Comparison of ENCODE assay signal across 8 mouse cellular contexts in the genomic region with DNA sequence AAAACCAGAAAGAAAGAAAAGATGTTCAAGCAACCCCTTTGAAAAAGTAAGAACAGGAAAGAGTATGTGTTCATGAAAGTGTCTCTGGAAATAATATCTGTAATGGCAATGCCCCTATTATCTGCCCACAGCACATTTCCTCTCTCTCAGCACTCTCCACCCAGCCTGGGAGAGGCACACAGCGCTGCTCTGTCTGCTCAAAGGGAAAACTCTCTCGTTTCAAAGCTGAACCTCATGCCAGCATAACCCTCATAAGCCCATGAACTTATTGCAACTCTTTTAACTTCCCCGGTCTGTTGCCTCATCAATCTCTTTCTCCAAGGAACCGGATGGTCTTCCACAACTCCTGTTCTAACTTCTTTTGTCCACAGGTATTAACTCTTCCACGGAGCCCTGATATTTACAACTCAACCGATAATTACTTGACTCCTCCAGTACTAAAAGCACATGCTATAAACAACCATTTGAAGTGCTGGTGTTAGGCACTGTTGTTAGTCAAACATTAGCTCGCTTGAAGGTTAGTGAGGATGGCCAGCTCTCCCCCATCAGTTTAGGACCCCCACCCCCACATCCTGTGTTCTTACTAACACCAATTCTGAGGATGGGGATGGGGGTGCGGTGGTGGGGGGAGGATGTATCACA. TPM values are rescaled to one million over a fixed set of nuclear protein-coding genes. Genes with fewer than 3 reads are reported as not detected.
DNase-seq lines count a peak whose midpoint lies in the region; ATAC-seq and TF ChIP-seq lines count a peak whose summit lies in the region.

No protein-coding gene starts in this region.

- peak; percentile 54 for DNase-seq in embryo, embryonic 10 days (ENCODE audit: low spot score)
- no peak for DNase-seq in embryo, embryonic 9.5 days (ENCODE audit: extremely low spot score)
- DNase-seq in cerebellum, postnatal 14 days, result no peak
- no peak for DNase-seq in cerebellum, adult 9-11 months
- no peak for DNase-seq in right cerebral cortex, postnatal 4 days

- no peaks in the 10 kb centered on the region for H3K9me3 ChIP-seq in hindbrain, embryonic 13.5 days

- H3K4me2 ChIP-seq in hindbrain, embryonic 13.5 days, result no peak overlapping the region

- ATAC-seq in hindbrain, embryonic 13.5 days (ENCODE audit: low FRiP score), result no peak
- ATAC-seq in megakaryocyte-erythroid progenitor cell, adult 5-6 weeks (replicated peaks; ENCODE audit: low FRiP score, low TSS enrichment, poor library complexity, severe bottlenecking), result peak; percentile 96

- 0 out of 2 replicates have a peak, but pooled peaks have one; percentile 20 for TF ChIP-seq POLR2A in bone marrow, adult 2 months (IDR thresholded peaks at IDR 0.05; ENCODE audit: borderline replicate concordance, control insufficient read depth, low read depth, low read length)

- TF ChIP-seq CTCF in bone marrow, adult 2 months (IDR thresholded peaks at IDR 0.05; ENCODE audit: control insufficient read depth, insufficient read depth, low read length), result no peak

- H3K9ac ChIP-seq in hindbrain, embryonic 13.5 days, result no peak overlapping the region

- peak overlapping the region; percentile 72 for H3K27ac ChIP-seq in bone marrow, adult 2 months (ENCODE audit: control insufficient read depth, insufficient read depth, low read depth, low read length, poor library complexity)
- H3K27ac ChIP-seq in hindbrain, embryonic 13.5 days, result 0 out of 2 replicates have a peak overlapping the region, but pooled peaks have one; percentile 20

- no peak overlapping the region for H3K4me3 ChIP-seq in bone marrow, adult 2 months (replicated peaks; ENCODE audit: control insufficient read depth, low read depth, low read length)
- H3K4me3 ChIP-seq in hindbrain, embryonic 13.5 days, result no peak overlapping the region

- peaks cover 6% of the 10 kb centered on the region; the same call in 1 of the 2 replicates for H3K4me1 ChIP-seq in bone marrow, adult 2 months (ENCODE audit: control insufficient read depth, insufficient read depth, low read length)
- peaks cover 29% of the 10 kb centered on the region for H3K4me1 ChIP-seq in hindbrain, embryonic 13.5 days (replicated peaks)

- peaks cover under 1% of the 10 kb centered on the region; the same call in 1 of the 2 replicates for H3K36me3 ChIP-seq in hindbrain, embryonic 13.5 days

- WGBS in bone marrow, adult 2 months, result 27% methylated on average over 8 of the region's 8 CpGs
- WGBS in hindbrain, embryonic 13.5 days, result 28% methylated on average over 8 of the region's 8 CpGs

- H3K27me3 ChIP-seq in hindbrain, embryonic 13.5 days, result no peaks in the 10 kb centered on the region

RNA-seq across cellular contexts. Expression of gene Tom1l1, which starts 23.7 kb away (rescaled TPM):
- polyA plus RNA-seq in bone marrow, adult 2 months (2011; ENCODE audit: insufficient read depth, insufficient read length, low replicate concordance, missing spikeins), result 21.7 and 24.3 TPM in 2 replicates
- 15.0 and 17.6 TPM in 2 replicates for polyA plus RNA-seq in hindbrain, embryonic 13.5 days (2015; fragmentation: Nextera tagmentation; extraction: Ambion mirVana)
- total RNA-seq in megakaryocyte-erythroid progenitor cell, adult 5-6 weeks (2014; fragmentation: Nextera tagmentation), result 32.7 and 48.7 TPM in 2 replicates
- total RNA-seq in megakaryocyte-erythroid progenitor cell, adult 5-6 weeks (2017), result 78.0 and 82.5 TPM in 2 replicates

RNA-seq across cellular contexts. Expression of gene Cox11, which starts 26.5 kb away (rescaled TPM):
- 14.5 and 17.5 TPM in 2 replicates for polyA plus RNA-seq in bone marrow, adult 2 months (2011; ENCODE audit: insufficient read depth, insufficient read length, low replicate concordance, missing spikeins)
- 36.4 and 38.2 TPM in 2 replicates for polyA plus RNA-seq in hindbrain, embryonic 13.5 days (2015; fragmentation: Nextera tagmentation; extraction: Ambion mirVana)
- 37.0 and 40.1 TPM in 2 replicates for total RNA-seq in megakaryocyte-erythroid progenitor cell, adult 5-6 weeks (2014; fragmentation: Nextera tagmentation)
- total RNA-seq in megakaryocyte-erythroid progenitor cell, adult 5-6 weeks (2017), result 15.5 and 37.0 TPM in 2 replicates

RNA-seq across cellular contexts. Expression of gene Stxbp4, which starts 26.6 kb away (rescaled TPM):
- 3.5 and 3.8 TPM in 2 replicates for polyA plus RNA-seq in bone marrow, adult 2 months (2011; ENCODE audit: insufficient read depth, insufficient read length, low replicate concordance, missing spikeins)
- polyA plus RNA-seq in hindbrain, embryonic 13.5 days (2015; fragmentation: Nextera tagmentation; extraction: Ambion mirVana), result 23.5 and 25.7 TPM in 2 replicates
- 14.0 and 20.4 TPM in 2 replicates for total RNA-seq in megakaryocyte-erythroid progenitor cell, adult 5-6 weeks (2014; fragmentation: Nextera tagmentation)
- 4.1 and 7.0 TPM in 2 replicates for total RNA-seq in megakaryocyte-erythroid progenitor cell, adult 5-6 weeks (2017)
